Mouse (Mus musculus) MEL (cell line): ENCODE results near the gene Scamp2. TPM values are rescaled to one million over a fixed set of nuclear protein-coding genes. Genes with fewer than 3 reads are reported as not detected.
A peak's percentile ranks its signal among the peaks of the same experiment; 100 is the strongest.

Experiments used
- DNase-seq: peaks from one replicate; pipeline ENCODE4 v3.0.0; 2011; ENCODE audit warnings: low read depth, low spot score
- H3K27ac ChIP-seq: 2 replicates; pipeline ENCODE4 v1.5.1; 2012; ENCODE audit warnings: low read depth, mild to moderate bottlenecking, control low read depth, low read length, moderate library complexity; ENCODE audit not compliant: control insufficient read depth
- H3K27me3 ChIP-seq, 2 experiments: fragments of 150-350 bp in 1 of 2; sonication (generic) in 1 of 2; 2 replicates each; pipeline ENCODE4 v1.6.1; 2012; ENCODE audit warnings: low read length in 2 of 2, mild to moderate bottlenecking in 2 of 2, improper control_type of control experiment in 1 of 2, moderate library complexity in 1 of 2; ENCODE audit not compliant: insufficient read depth in 2 of 2, control insufficient read depth in 1 of 2
- H3K36me3 ChIP-seq, 2 experiments: 2 replicates each; pipeline ENCODE4 v1.6.1; 2012 to 2014; ENCODE audit warnings: low read length in 2 of 2, improper control_type of control experiment in 1 of 2, inconsistent platforms in 1 of 2, mild to moderate bottlenecking in 1 of 2; ENCODE audit not compliant: insufficient read depth in 2 of 2, control insufficient read depth in 1 of 2
- H3K4me1 ChIP-seq, 2 experiments: fragments of 150-350 bp in 1 of 2; sonication (generic) in 1 of 2; 2 replicates each; pipeline ENCODE4 v1.6.1; 2012; ENCODE audit warnings: low read length in 2 of 2, improper control_type of control experiment in 1 of 2, mild to moderate bottlenecking in 1 of 2; ENCODE audit not compliant: insufficient read depth in 2 of 2, control insufficient read depth in 1 of 2
- H3K4me3 ChIP-seq, 2 experiments: fragments of 150-350 bp in 1 of 2; sonication (generic) in 1 of 2; 2 replicates each; pipeline ENCODE4 v1.5.1; 2012; ENCODE audit warnings: low read depth in 2 of 2, low read length in 2 of 2, mild to moderate bottlenecking in 2 of 2, moderate library complexity in 2 of 2, control low read depth in 1 of 2, improper control_type of control experiment in 1 of 2; ENCODE audit not compliant: control insufficient read depth in 1 of 2, insufficient read depth in 1 of 2
- H3K79me2 ChIP-seq: 2 replicates; pipeline ENCODE4 v1.6.1; 2012; ENCODE audit warnings: mild to moderate bottlenecking, low read length, moderate library complexity; ENCODE audit not compliant: control insufficient read depth, poor library complexity, insufficient read depth
- H3K9ac ChIP-seq: 2 replicates; pipeline ENCODE4 v1.6.1; 2012; ENCODE audit warnings: low read depth, mild to moderate bottlenecking, control low read depth, low read length, moderate library complexity; ENCODE audit not compliant: control insufficient read depth, poor library complexity, severe bottlenecking
- H3K9me3 ChIP-seq: fragments of 150-350 bp; sonication (generic); replicated peaks from 2 replicates; pipeline ENCODE4 v1.6.1; 2012; ENCODE audit warnings: mild to moderate bottlenecking, low read length, improper control_type of control experiment, moderate library complexity; ENCODE audit not compliant: insufficient read depth
- CHD1 ChIP-seq: IDR thresholded peaks from 2 replicates; pipeline ENCODE4 v1.6.1; 2012; ENCODE audit warnings: low read depth, mild to moderate bottlenecking, inconsistent platforms, low read length, improper control_type of control experiment
- CTCF ChIP-seq, 3 experiments: IDR thresholded peaks in 2 of 3; conservative IDR thresholded peaks in 1 of 3; 2 replicates each; pipeline ENCODE4 v1.5.1; 2011 to 2012; ENCODE audit warnings: low read length in 3 of 3, low read depth in 2 of 3, mild to moderate bottlenecking in 2 of 3, improper control_type of control experiment in 1 of 3, inconsistent platforms in 1 of 3, mixed read lengths in 1 of 3, moderate library complexity in 1 of 3; ENCODE audit not compliant: control insufficient read depth in 1 of 3, insufficient read depth in 1 of 3, poor library complexity in 1 of 3, severe bottlenecking in 1 of 3
- E2F4 ChIP-seq: IDR thresholded peaks from 2 replicates; pipeline ENCODE4 v1.6.1; 2011; ENCODE audit warnings: low read depth, low read length, improper control_type of control experiment, borderline replicate concordance
- EP300 ChIP-seq, 2 experiments: IDR thresholded peaks; 2 replicates each; pipeline ENCODE4 v1.6.1; 2011; ENCODE audit warnings: improper control_type of control experiment in 2 of 2, low read length in 2 of 2, low read depth in 1 of 2, mild to moderate bottlenecking in 1 of 2
- GABPA ChIP-seq: IDR thresholded peaks from 2 replicates; pipeline ENCODE4 v1.6.1; 2012; ENCODE audit warnings: low read depth, mild to moderate bottlenecking, inconsistent platforms, low read length, improper control_type of control experiment, moderate library complexity
- GATA1 ChIP-seq: IDR thresholded peaks from 2 replicates; pipeline ENCODE4 v1.6.1; 2011; ENCODE audit warnings: low read depth, low read length, improper control_type of control experiment
- KAT2A ChIP-seq: conservative IDR thresholded peaks from 2 replicates; pipeline ENCODE4 v1.6.1; 2012; ENCODE audit warnings: low read depth, low read length, improper control_type of control experiment, inconsistent platforms
- MAFK ChIP-seq: IDR thresholded peaks from 2 replicates; pipeline ENCODE4 v1.6.1; 2011; ENCODE audit warnings: low read depth, mild to moderate bottlenecking, low read length, improper control_type of control experiment, borderline replicate concordance
- MAZ ChIP-seq: IDR thresholded peaks from 2 replicates; pipeline ENCODE4 v1.6.1; 2012; ENCODE audit warnings: low read depth, mild to moderate bottlenecking, inconsistent platforms, low read length, improper control_type of control experiment
- MYB ChIP-seq: IDR thresholded peaks from 2 replicates; pipeline ENCODE4 v1.6.1; 2011; ENCODE audit warnings: mild to moderate bottlenecking, low read depth, low read length, improper control_type of control experiment
- MYC ChIP-seq: IDR thresholded peaks from 2 replicates; pipeline ENCODE4 v1.6.1; 2011; ENCODE audit warnings: low read depth, mild to moderate bottlenecking, low read length, improper control_type of control experiment, moderate library complexity
- POLR2A ChIP-seq, 2 experiments: IDR thresholded peaks; 2 replicates each; pipeline ENCODE4 v1.6.1; 2011 to 2012; ENCODE audit warnings: low read length in 2 of 2, mild to moderate bottlenecking in 2 of 2, control low read depth in 1 of 2, improper control_type of control experiment in 1 of 2, low read depth in 1 of 2, moderate library complexity in 1 of 2; ENCODE audit not compliant: control insufficient read depth in 1 of 2, insufficient read depth in 1 of 2, poor library complexity in 1 of 2
- POLR2AphosphoS5 ChIP-seq: IDR thresholded peaks from 2 replicates; pipeline ENCODE4 v1.6.1; 2012; ENCODE audit warnings: low read depth, borderline replicate concordance, mild to moderate bottlenecking, inconsistent platforms, low read length, moderate library complexity, mixed read lengths
- RAD21 ChIP-seq: IDR thresholded peaks from 2 replicates; pipeline ENCODE4 v1.6.1; 2011; ENCODE audit warnings: mild to moderate bottlenecking, low read depth, low read length, improper control_type of control experiment
- SIN3A ChIP-seq: IDR thresholded peaks from 2 replicates; pipeline ENCODE4 v1.6.1; 2012; ENCODE audit warnings: low read length, improper control_type of control experiment, inconsistent platforms
- SMC3 ChIP-seq: IDR thresholded peaks from 2 replicates; pipeline ENCODE4 v1.6.1; 2011; ENCODE audit warnings: low read depth, low read length, improper control_type of control experiment
- TBP ChIP-seq: IDR thresholded peaks from 2 replicates; pipeline ENCODE4 v1.8.0; 2011; ENCODE audit warnings: low read depth, low read length, improper control_type of control experiment
- TCF12 ChIP-seq: IDR thresholded peaks from 2 replicates; pipeline ENCODE4 v1.6.1; 2014; ENCODE audit warnings: low read depth, mild to moderate bottlenecking, inconsistent platforms, low read length, improper control_type of control experiment, moderate library complexity
- USF1 ChIP-seq: IDR thresholded peaks from 2 replicates; pipeline ENCODE4 v1.6.1; 2014; ENCODE audit warnings: low read depth, mild to moderate bottlenecking, inconsistent platforms, low read length, improper control_type of control experiment, moderate library complexity
- USF2 ChIP-seq, 2 experiments: IDR thresholded peaks; 2 replicates each; pipeline ENCODE4 v1.6.1; 2011 to 2012; ENCODE audit warnings: improper control_type of control experiment in 2 of 2, low read length in 2 of 2, borderline replicate concordance in 1 of 2, inconsistent platforms in 1 of 2, low read depth in 1 of 2, mild to moderate bottlenecking in 1 of 2; ENCODE audit not compliant: insufficient read depth in 1 of 2
- ZC3H11A ChIP-seq: IDR thresholded peaks from 2 replicates; pipeline ENCODE4 v1.6.1; 2012; ENCODE audit warnings: low read depth, mild to moderate bottlenecking, inconsistent platforms, low read length, improper control_type of control experiment
- ZMIZ1 ChIP-seq: IDR thresholded peaks from 2 replicates; pipeline ENCODE4 v1.6.1; 2012; ENCODE audit warnings: low read depth, mild to moderate bottlenecking, inconsistent platforms, low read length, improper control_type of control experiment, moderate library complexity
- polyA plus RNA-seq, 2 experiments: library from polyadenylated mRNA; stranded (reverse) in 1 of 2; unstranded in 1 of 2; fragments of >175 nt in 1 of 2; fragments of >200 nt in 1 of 2; gene quantifications; 2 replicates each; pipeline versions ENCODE4 v1.2.1 to v1.2.4; 2012; ENCODE audit warnings: low replicate concordance in 2 of 2, low read depth in 1 of 2; ENCODE audit not compliant: insufficient read length in 2 of 2, insufficient read depth in 1 of 2, missing spikeins in 1 of 2
- total RNA-seq: library from RNA; depleted of rRNA; stranded (reverse); fragments of 300-350 nt; gene quantifications from 2 replicates; pipeline ENCODE4 v1.2.3, GENCODE M21; 2012

Scamp2 gene
- total and polyA plus RNA-seq, 3 experiments = 35.4 to 51.4 TPM; not detected in 1

- H3K4me1 ChIP-seq = peaks cover 9 to 12% of the 10 kb centered on the region in 2 experiments
- peaks cover 2 to 38% of the 10 kb centered on the region in 2 experiments for H3K36me3 ChIP-seq
- H3K9ac ChIP-seq = 0 out of 2 replicates have a peak overlapping the region, but pooled peaks have one; percentile 1
- peaks cover 69% of the 10 kb centered on the region for H3K79me2 ChIP-seq
- H3K9me3 ChIP-seq = no peaks in the 10 kb centered on the region
- H3K27me3 ChIP-seq = no peaks in the 10 kb centered on the region
- H3K27ac ChIP-seq = no peak overlapping the region
- peak; percentile 71 for DNase-seq
- peak overlapping the region in 1 of 2 experiments; percentile 17; a peak in 1 of 4 replicates for H3K4me3 ChIP-seq
- TF ChIP-seq USF1 = no peak
- TF ChIP-seq MAZ = no peak
- TF ChIP-seq POLR2AphosphoS5 = no peak
- no peak for TF ChIP-seq ZMIZ1
- peak; percentile 54 for TF ChIP-seq SMC3
- TF ChIP-seq SIN3A = peak; percentile 74
- no peak for TF ChIP-seq TBP
- TF ChIP-seq GATA1 = no peak
- no peak for TF ChIP-seq E2F4
- TF ChIP-seq POLR2A (IDR thresholded peaks at IDR 0.05; ENCODE audit: control insufficient read depth in 1 of 2, insufficient read depth in 1 of 2, low read depth in 1 of 2, low read length in 2 of 2, poor library complexity in 1 of 2) = no peak
- TF ChIP-seq KAT2A = no peak
- peak; percentile 39; the same call in 1 of the 2 replicates for TF ChIP-seq ZC3H11A
- TF ChIP-seq EP300 (IDR thresholded peaks at IDR 0.05; ENCODE audit: low read depth in 1 of 2, low read length in 2 of 2) = no peak
- no peak for TF ChIP-seq USF2 (IDR thresholded peaks at IDR 0.05; ENCODE audit: borderline replicate concordance in 1 of 2, insufficient read depth in 1 of 2, low read depth in 1 of 2, low read length in 2 of 2)
- TF ChIP-seq RAD21 = peak; percentile 47
- no peak for TF ChIP-seq TCF12
- no peak for TF ChIP-seq MYB
- TF ChIP-seq MYC = no peak
- TF ChIP-seq CTCF (IDR thresholded peaks at IDR 0.05 in 2 of 3, conservative IDR thresholded peaks at IDR 0.05 in 1 of 3; ENCODE audit: control insufficient read depth in 1 of 3, insufficient read depth in 1 of 3, low read depth in 2 of 3, low read length in 3 of 3, poor library complexity in 1 of 3, severe bottlenecking in 1 of 3) = peak in 2 of 3 experiments; percentile 50 to 69; a peak in 4 of 6 replicates
Measured at GRCm38 (mm10) chr9:57523754-57524153, 37.0 kb upstream of the Scamp2 start.

DNA sequence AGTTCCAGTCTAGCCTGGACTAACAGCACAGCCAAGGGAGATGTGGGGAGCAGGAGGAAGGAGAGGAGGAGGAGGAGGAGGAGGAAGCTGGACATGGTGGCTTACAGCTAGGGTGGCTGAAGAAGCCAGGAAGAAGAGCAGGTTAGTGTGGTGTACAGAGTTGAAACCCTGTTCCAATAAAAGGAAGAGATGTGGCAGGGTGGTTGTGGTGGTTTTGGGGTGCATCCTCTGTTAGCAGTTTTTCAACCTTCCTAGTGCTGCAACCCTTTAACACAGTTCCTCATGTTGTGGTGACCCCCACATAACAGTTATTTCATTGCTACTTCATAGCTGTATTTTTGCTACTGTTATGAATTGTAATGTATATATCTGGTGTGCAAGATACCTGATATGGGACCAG is 36.3 kb upstream of the Scamp2 start:
- Histone ChIP-seq H3K9me3 (no peaks in the 10 kb centered on the region), H3K9ac (peak overlapping the region; percentile 28; the same call in 1 of the 2 replicates), H3K4me3 (peak overlapping the region in 1 of 2 experiments; percentile 25; a peak in 1 of 4 replicates), H3K79me2 (peaks cover 71% of the 10 kb centered on the region), H3K27me3 (no peaks in the 10 kb centered on the region), H3K36me3 (peaks cover 7 to 38% of the 10 kb centered on the region in 2 experiments), H3K27ac (no peak overlapping the region), H3K4me1 (peaks cover 9 to 12% of the 10 kb centered on the region in 2 experiments)
- no peak for DNase-seq
- TF ChIP-seq CHD1 (no peak), EP300 (IDR thresholded peaks at IDR 0.05; ENCODE audit: low read depth in 1 of 2, low read length in 2 of 2) (no peak), GATA1 (no peak), KAT2A (no peak), MAFK (no peak), MYC (no peak), GABPA (no peak), USF2 (IDR thresholded peaks at IDR 0.05; ENCODE audit: borderline replicate concordance in 1 of 2, insufficient read depth in 1 of 2, low read depth in 1 of 2, low read length in 2 of 2) (no peak), MYB (no peak)
